Mouse (Mus musculus): ENCODE results near the gene Slc24a3. TPM values are rescaled to one million over a fixed set of nuclear protein-coding genes. Genes with fewer than 3 reads are reported as not detected.

Gene Slc24a3
- polyA plus RNA-seq, 1 experiment from 2014 or later: 3.1 TPM

DNA sequence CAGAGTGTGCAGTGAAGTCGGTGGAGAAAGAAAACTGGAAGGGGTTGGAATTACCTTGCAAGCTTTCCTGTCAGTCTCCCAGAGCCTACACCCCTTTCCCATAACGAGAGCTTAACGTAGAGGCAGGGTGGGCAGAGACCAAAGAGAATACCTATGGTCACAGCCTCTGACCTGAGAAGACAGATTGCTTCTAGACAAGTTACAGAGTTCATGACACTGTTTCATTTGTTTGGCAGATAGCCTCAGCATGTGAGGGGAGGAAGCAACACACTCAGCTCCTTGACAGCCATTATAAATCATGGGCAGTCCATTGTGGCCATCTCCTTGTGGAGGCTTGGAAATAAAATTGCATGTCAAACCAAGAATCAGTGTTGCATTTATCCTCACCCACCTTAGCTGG, 156.9 kb downstream of the Slc24a3 start:
- 31% methylated on average over 3 of the region's 3 CpGs for WGBS
- Histone ChIP-seq H3K27me3 (replicated peaks; ENCODE audit: control insufficient read depth, insufficient read depth, low read length) (no peaks in the 10 kb centered on the region), H3K36me3 (ENCODE audit: control insufficient read depth, insufficient read depth, low read length) (no peaks in the 10 kb centered on the region), H3K4me1 (ENCODE audit: control insufficient read depth, insufficient read depth, low read length) (no peaks in the 10 kb centered on the region), H3K4me2 (ENCODE audit: low read depth, low read length) (no peak overlapping the region), H3K9me3 (ENCODE audit: control insufficient read depth, low read length) (no peaks in the 10 kb centered on the region), H3K9ac (ENCODE audit: low read depth, low read length) (no peak overlapping the region), H3K4me3 (ENCODE audit: low read length) (no peak overlapping the region), H3K27ac (ENCODE audit: low read length) (no peak overlapping the region)
- no peak for ATAC-seq

- 81% methylated on average over 4 of the region's 4 CpGs for WGBS
- no peaks in the 10 kb centered on the region for H3K4me1 ChIP-seq (ENCODE audit: control insufficient read depth, insufficient read depth, low read length)
- no peak overlapping the region for H3K4me2 ChIP-seq (ENCODE audit: low read depth, low read length)
- H3K27me3 ChIP-seq (replicated peaks; ENCODE audit: control insufficient read depth, insufficient read depth, low read length): no peaks in the 10 kb centered on the region
- H3K9ac ChIP-seq (ENCODE audit: low read depth, low read length): no peak overlapping the region
- H3K36me3 ChIP-seq (ENCODE audit: control insufficient read depth, insufficient read depth, low read length): no peaks in the 10 kb centered on the region
- no peaks in the 10 kb centered on the region for H3K9me3 ChIP-seq (ENCODE audit: control insufficient read depth, low read length)
- no peak overlapping the region for H3K4me3 ChIP-seq (ENCODE audit: low read length)
- H3K27ac ChIP-seq (ENCODE audit: low read length): no peak overlapping the region
- no peak for ATAC-seq
Observed at GRCm38 (mm10) chr2:145325852-145326251, 158.3 kb downstream of the Slc24a3 start.

DNA sequence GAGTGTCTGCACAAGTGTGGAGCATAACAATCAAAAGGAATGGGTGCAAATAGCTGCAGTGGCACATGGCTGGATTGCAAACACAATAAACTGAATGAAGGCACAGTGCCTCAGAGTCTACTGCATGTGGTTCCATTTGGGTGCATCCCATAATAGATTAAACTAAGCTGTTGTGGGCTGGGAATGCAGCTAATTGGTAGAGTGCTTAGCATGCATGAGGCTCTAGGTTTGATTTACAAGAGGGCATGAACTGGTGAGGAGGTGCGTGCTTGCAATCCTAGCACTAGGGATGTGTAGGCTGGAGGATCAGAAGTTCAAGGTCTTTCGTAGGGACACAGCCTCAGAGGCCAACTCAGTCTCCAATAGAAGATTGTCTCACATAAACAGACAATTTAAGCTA, 159.0 kb downstream of the Slc24a3 start:
- no peak for ATAC-seq
- Histone ChIP-seq H3K27me3 (replicated peaks; ENCODE audit: control insufficient read depth, insufficient read depth, low read length) (no peaks in the 10 kb centered on the region), H3K36me3 (ENCODE audit: control insufficient read depth, insufficient read depth, low read length) (no peaks in the 10 kb centered on the region), H3K27ac (ENCODE audit: low read length) (no peak overlapping the region), H3K4me3 (ENCODE audit: low read length) (no peak overlapping the region), H3K9ac (ENCODE audit: low read depth, low read length) (no peak overlapping the region), H3K9me3 (ENCODE audit: control insufficient read depth, low read length) (no peaks in the 10 kb centered on the region), H3K4me1 (ENCODE audit: control insufficient read depth, insufficient read depth, low read length) (no peaks in the 10 kb centered on the region), H3K4me2 (ENCODE audit: low read depth, low read length) (no peak overlapping the region)
- WGBS: 71% methylated on average over 2 of the region's 2 CpGs

- H3K4me3 ChIP-seq (ENCODE audit: low read length): no peak overlapping the region
- ATAC-seq: no peak; the same call in 1 of the 2 replicates
- no peaks in the 10 kb centered on the region for H3K9me3 ChIP-seq (ENCODE audit: control insufficient read depth, low read length)
- no peaks in the 10 kb centered on the region for H3K27me3 ChIP-seq (replicated peaks; ENCODE audit: control insufficient read depth, insufficient read depth, low read length)
- 69% methylated on average over 8 of the region's 8 CpGs for WGBS
- no peak overlapping the region for H3K9ac ChIP-seq (ENCODE audit: low read depth, low read length)
- H3K4me1 ChIP-seq (ENCODE audit: control insufficient read depth, insufficient read depth, low read length): no peaks in the 10 kb centered on the region
- no peaks in the 10 kb centered on the region for H3K36me3 ChIP-seq (ENCODE audit: control insufficient read depth, insufficient read depth, low read length)
- H3K4me2 ChIP-seq (ENCODE audit: low read depth, low read length): no peak overlapping the region
- H3K27ac ChIP-seq (ENCODE audit: low read length): no peak overlapping the region; the same call in 1 of the 2 replicates
Observed at GRCm38 (mm10) chr2:145329756-145330155, 162.2 kb downstream of the Slc24a3 start.

GRCm38 (mm10) chr2:145331525-145331924, 164.0 kb downstream of the Slc24a3 start:
- H3K36me3 ChIP-seq (ENCODE audit: control insufficient read depth, insufficient read depth, low read length): no peaks in the 10 kb centered on the region
- no peaks in the 10 kb centered on the region for H3K9me3 ChIP-seq (ENCODE audit: control insufficient read depth, low read length)
- no peak overlapping the region for H3K9ac ChIP-seq (ENCODE audit: low read depth, low read length)
- no peak overlapping the region for H3K4me2 ChIP-seq (ENCODE audit: low read depth, low read length)
- WGBS: 91% methylated on average over 1 of the region's 1 CpGs
- no peaks in the 10 kb centered on the region for H3K27me3 ChIP-seq (replicated peaks; ENCODE audit: control insufficient read depth, insufficient read depth, low read length)
- ATAC-seq: no peak
- no peak overlapping the region for H3K27ac ChIP-seq (ENCODE audit: low read length)
- no peaks in the 10 kb centered on the region for H3K4me1 ChIP-seq (ENCODE audit: control insufficient read depth, insufficient read depth, low read length)
- H3K4me3 ChIP-seq (ENCODE audit: low read length): no peak overlapping the region

GRCm38 (mm10) chr2:145333466-145333865, 165.9 kb downstream of the Slc24a3 start:
- no peaks in the 10 kb centered on the region for H3K27me3 ChIP-seq (replicated peaks; ENCODE audit: control insufficient read depth, insufficient read depth, low read length)
- ATAC-seq: no peak
- H3K4me3 ChIP-seq (ENCODE audit: low read length): no peak overlapping the region
- H3K4me2 ChIP-seq (ENCODE audit: low read depth, low read length): no peak overlapping the region
- no peaks in the 10 kb centered on the region for H3K4me1 ChIP-seq (ENCODE audit: control insufficient read depth, insufficient read depth, low read length)
- no peaks in the 10 kb centered on the region for H3K36me3 ChIP-seq (ENCODE audit: control insufficient read depth, insufficient read depth, low read length)
- H3K9me3 ChIP-seq (ENCODE audit: control insufficient read depth, low read length): no peaks in the 10 kb centered on the region
- H3K9ac ChIP-seq (ENCODE audit: low read depth, low read length): no peak overlapping the region
- no peak overlapping the region for H3K27ac ChIP-seq (ENCODE audit: low read length)

- H3K9ac ChIP-seq (ENCODE audit: low read depth, low read length): no peak overlapping the region
- H3K4me2 ChIP-seq (ENCODE audit: low read depth, low read length): no peak overlapping the region
- no peak overlapping the region for H3K27ac ChIP-seq (ENCODE audit: low read length)
- no peaks in the 10 kb centered on the region for H3K4me1 ChIP-seq (ENCODE audit: control insufficient read depth, insufficient read depth, low read length)
- no peaks in the 10 kb centered on the region for H3K27me3 ChIP-seq (replicated peaks; ENCODE audit: control insufficient read depth, insufficient read depth, low read length)
- no peaks in the 10 kb centered on the region for H3K9me3 ChIP-seq (ENCODE audit: control insufficient read depth, low read length)
- H3K36me3 ChIP-seq (ENCODE audit: control insufficient read depth, insufficient read depth, low read length): no peaks in the 10 kb centered on the region
- no peak for ATAC-seq
- H3K4me3 ChIP-seq (ENCODE audit: low read length): no peak overlapping the region
Observed at GRCm38 (mm10) chr2:145336406-145336805, 168.9 kb downstream of the Slc24a3 start.

DNA sequence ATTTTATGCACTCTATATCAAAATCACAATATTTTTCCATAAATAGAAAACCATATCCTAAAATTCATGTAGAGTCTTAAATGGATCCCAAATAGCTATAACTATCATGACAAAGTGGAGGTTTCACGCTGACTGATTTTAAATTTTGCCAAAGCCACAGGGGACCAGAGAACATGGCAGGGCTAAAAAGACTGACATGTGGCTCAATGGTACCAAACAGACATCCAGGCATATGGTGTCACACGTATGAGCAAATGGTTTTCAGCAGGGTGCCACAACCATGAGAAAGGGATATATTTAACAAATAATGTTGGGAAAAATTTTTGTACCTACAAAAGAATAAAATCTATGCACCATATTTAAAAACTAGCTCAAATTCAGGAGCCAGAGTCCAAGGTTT, 173.3 kb downstream of the Slc24a3 start:
- no peak for ATAC-seq
- no peaks in the 10 kb centered on the region for H3K27me3 ChIP-seq (replicated peaks; ENCODE audit: control insufficient read depth, insufficient read depth, low read length)
- H3K9me3 ChIP-seq (ENCODE audit: control insufficient read depth, low read length): no peaks in the 10 kb centered on the region
- H3K4me2 ChIP-seq (ENCODE audit: low read depth, low read length): no peak overlapping the region
- H3K4me3 ChIP-seq (ENCODE audit: low read length): no peak overlapping the region
- 89% methylated on average over 2 of the region's 2 CpGs for WGBS
- H3K4me1 ChIP-seq (ENCODE audit: control insufficient read depth, insufficient read depth, low read length): no peaks in the 10 kb centered on the region
- H3K9ac ChIP-seq (ENCODE audit: low read depth, low read length): no peak overlapping the region
- no peaks in the 10 kb centered on the region for H3K36me3 ChIP-seq (ENCODE audit: control insufficient read depth, insufficient read depth, low read length)
- H3K27ac ChIP-seq (ENCODE audit: low read length): no peak overlapping the region

DNA sequence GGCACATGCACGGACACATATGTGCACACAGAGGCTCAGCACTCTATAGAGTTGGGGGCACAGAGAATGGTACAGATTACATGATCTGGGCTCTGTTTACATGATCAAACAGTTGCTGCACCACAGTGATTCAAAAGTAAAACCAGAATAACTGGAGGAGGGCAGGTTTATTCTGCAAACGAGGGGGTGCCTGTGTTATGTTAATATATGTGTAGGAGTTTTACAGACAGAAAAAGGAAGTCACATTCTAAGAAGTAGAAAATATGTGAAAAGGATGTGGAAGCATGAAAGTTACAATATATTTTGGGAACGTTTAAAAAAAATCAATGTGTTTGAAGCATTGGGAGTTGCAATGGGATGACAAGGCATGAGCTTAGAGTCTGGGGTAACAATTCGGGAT, 175.4 kb downstream of the Slc24a3 start:
- no peaks in the 10 kb centered on the region for H3K4me1 ChIP-seq (ENCODE audit: control insufficient read depth, insufficient read depth, low read length)
- H3K4me2 ChIP-seq (ENCODE audit: low read depth, low read length): no peak overlapping the region
- no peaks in the 10 kb centered on the region for H3K36me3 ChIP-seq (ENCODE audit: control insufficient read depth, insufficient read depth, low read length)
- H3K27me3 ChIP-seq (replicated peaks; ENCODE audit: control insufficient read depth, insufficient read depth, low read length): no peaks in the 10 kb centered on the region
- H3K9me3 ChIP-seq (ENCODE audit: control insufficient read depth, low read length): no peaks in the 10 kb centered on the region
- no peak overlapping the region for H3K9ac ChIP-seq (ENCODE audit: low read depth, low read length)
- 66% methylated on average over 4 of the region's 4 CpGs for WGBS
- no peak overlapping the region for H3K27ac ChIP-seq (ENCODE audit: low read length)
- no peak overlapping the region for H3K4me3 ChIP-seq (ENCODE audit: low read length)
- no peak for ATAC-seq

DNA sequence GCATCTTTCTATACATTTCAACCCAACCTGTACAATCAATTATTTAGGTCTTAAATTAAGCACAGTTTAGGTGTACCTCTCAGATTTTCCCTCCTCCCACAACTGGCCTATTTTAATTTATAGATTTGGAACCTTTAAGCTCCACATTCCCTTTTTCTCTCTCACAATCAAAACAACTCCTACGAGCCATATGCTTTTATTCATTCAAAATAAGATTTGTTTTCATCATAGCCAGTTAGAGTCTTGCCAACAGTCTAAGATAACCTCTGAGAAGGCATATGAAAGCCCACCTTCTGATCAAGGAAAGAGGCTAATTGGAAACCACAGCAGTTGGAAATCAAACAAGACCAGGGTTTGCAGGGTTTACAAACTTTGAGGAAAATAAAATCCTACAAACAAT, 177.0 kb downstream of the Slc24a3 start:
- Histone ChIP-seq H3K27me3 (replicated peaks; ENCODE audit: control insufficient read depth, insufficient read depth, low read length) (no peaks in the 10 kb centered on the region), H3K4me2 (ENCODE audit: low read depth, low read length) (no peak overlapping the region), H3K9ac (ENCODE audit: low read depth, low read length) (no peak overlapping the region), H3K36me3 (ENCODE audit: control insufficient read depth, insufficient read depth, low read length) (no peaks in the 10 kb centered on the region), H3K9me3 (ENCODE audit: control insufficient read depth, low read length) (no peaks in the 10 kb centered on the region), H3K27ac (ENCODE audit: low read length) (no peak overlapping the region), H3K4me3 (ENCODE audit: low read length) (no peak overlapping the region), H3K4me1 (ENCODE audit: control insufficient read depth, insufficient read depth, low read length) (no peaks in the 10 kb centered on the region)
- WGBS: 71% methylated on average over 1 of the region's 1 CpGs
- no peak for ATAC-seq

All from intestine, embryonic 16.5 days (tissue).